Mouse (Mus musculus): Measurements from ENCODE around the gene Ptov1. TPM values are rescaled to one million over a fixed set of nuclear protein-coding genes. Genes with fewer than 3 reads are reported as not detected.
"Not testable (repeated sequence)": the region's sequence is repeated elsewhere in the genome, so short reads cannot be mapped to it uniquely, and the experiment has no call there.

The Ptov1 gene
- polyA plus RNA-seq, 1 experiment from 2014 or later: 291 TPM

DNA sequence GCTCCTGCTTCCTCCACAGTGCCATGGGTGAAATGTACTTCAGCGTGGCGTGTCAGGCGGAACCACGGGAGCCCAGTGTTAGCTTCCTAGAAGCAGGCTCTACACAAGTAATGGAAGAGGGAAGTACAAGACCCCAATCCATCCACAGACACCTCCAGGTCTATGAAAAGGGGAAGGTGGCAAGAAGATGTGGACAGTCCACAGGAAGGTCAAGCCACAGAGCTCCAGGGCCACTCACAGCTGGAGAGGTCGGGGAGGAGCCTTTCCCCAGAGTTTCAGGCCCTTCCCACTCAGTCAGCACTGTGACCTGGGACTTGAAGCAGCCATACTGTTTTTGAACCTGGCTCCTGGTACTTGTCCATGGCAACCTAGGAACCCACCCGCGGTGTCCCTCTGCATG, 17.4 kb upstream of the Ptov1 start:
- no peak for ATAC-seq (ENCODE audit: insufficient read depth, low FRiP score, low read depth)
- 85% methylated on average over 7 of the region's 7 CpGs for WGBS
- peaks cover 40% of the 10 kb centered on the region for H3K36me3 ChIP-seq

GRCm38 (mm10) chr7:44884637-44885036, 15.0 kb upstream of the Ptov1 start:
- H3K4me3 ChIP-seq (replicated peaks): no peak overlapping the region
- H3K27me3 ChIP-seq (replicated peaks): no peaks in the 10 kb centered on the region
- 95% methylated on average over 5 of the region's 5 CpGs for WGBS
- no peak overlapping the region for H3K27ac ChIP-seq
- no peak overlapping the region for H3K4me2 ChIP-seq
- H3K36me3 ChIP-seq: peaks cover 63% of the 10 kb centered on the region
- H3K9me3 ChIP-seq: no peaks in the 10 kb centered on the region
- H3K9ac ChIP-seq: no peak overlapping the region
- H3K4me1 ChIP-seq: no peaks in the 10 kb centered on the region
- no peak for ATAC-seq (ENCODE audit: insufficient read depth, low FRiP score, low read depth)

More for the DNA sequence above, 17.4 kb upstream of the Ptov1 start:
- Histone ChIP-seq H3K4me3 (replicated peaks) (no peak overlapping the region), H3K27me3 (replicated peaks) (no peaks in the 10 kb centered on the region), H3K27ac (no peak overlapping the region), H3K9ac (no peak overlapping the region), H3K4me2 (no peak overlapping the region), H3K9me3 (no peaks in the 10 kb centered on the region), H3K4me1 (peaks cover 14% of the 10 kb centered on the region)

DNA sequence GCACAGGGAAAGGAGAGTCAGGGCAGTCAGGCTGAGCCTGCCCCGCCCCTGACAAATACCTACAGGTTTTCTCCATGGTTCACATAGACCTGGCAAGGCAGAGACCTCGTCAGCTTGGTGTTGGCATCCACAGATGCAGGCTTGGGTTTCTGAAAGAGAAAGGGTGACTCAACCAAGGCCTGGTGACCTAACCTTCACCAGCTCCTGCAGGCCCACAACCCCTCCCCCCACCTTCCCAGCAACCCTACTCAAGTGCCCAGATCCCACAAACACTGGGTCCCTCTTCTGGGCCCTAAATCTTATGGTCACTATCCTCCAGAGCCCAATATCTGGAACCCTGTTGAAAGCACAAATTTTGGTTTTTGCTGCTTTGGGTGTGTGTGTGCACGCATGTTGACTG, 13.4 kb upstream of the Ptov1 start:
- Histone ChIP-seq H3K36me3 (peaks cover 66% of the 10 kb centered on the region), H3K9me3 (no peaks in the 10 kb centered on the region), H3K4me3 (replicated peaks) (no peak overlapping the region), H3K4me1 (no peaks in the 10 kb centered on the region), H3K27me3 (replicated peaks) (no peaks in the 10 kb centered on the region), H3K27ac (no peak overlapping the region), H3K4me2 (no peak overlapping the region), H3K9ac (no peak overlapping the region)
- ATAC-seq (ENCODE audit: insufficient read depth, low FRiP score, low read depth): no peak
- 96% methylated on average over 3 of the region's 3 CpGs for WGBS

- 87% methylated on average over 14 of the region's 14 CpGs for WGBS
- H3K36me3 ChIP-seq: peaks cover 48% of the 10 kb centered on the region
- no peak for ATAC-seq (ENCODE audit: insufficient read depth, low FRiP score, low read depth)
- 0 out of 2 replicates have a peak, but pooled peaks cover 6% of the 10 kb centered on the region for H3K4me1 ChIP-seq
- no peak overlapping the region for H3K27ac ChIP-seq
- no peak overlapping the region for H3K4me3 ChIP-seq (replicated peaks)
- no peak overlapping the region for H3K9ac ChIP-seq
- no peak overlapping the region for H3K4me2 ChIP-seq
- H3K27me3 ChIP-seq (replicated peaks): no peaks in the 10 kb centered on the region
- no peaks in the 10 kb centered on the region for H3K9me3 ChIP-seq
Observed at GRCm38 (mm10) chr7:44877833-44878232, 8.2 kb upstream of the Ptov1 start.

DNA sequence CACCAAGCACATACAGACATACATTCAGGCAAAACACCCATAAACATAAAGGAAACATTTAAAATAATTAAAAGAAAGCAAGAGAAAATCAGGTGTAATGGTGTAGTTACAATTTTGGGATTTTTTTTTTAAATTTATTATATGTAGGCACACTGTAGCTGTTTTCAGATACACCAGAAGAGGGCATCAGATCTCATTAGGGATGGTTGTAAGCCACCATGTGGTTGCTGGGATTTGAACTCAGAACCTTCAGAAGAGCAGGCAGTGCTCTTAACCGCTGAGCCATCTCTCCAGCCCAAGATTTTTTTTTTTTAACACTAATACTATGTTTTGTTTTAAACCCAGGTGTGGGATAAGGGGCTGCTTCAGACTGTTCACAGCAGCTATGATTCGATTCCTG, 2.2 kb upstream of the Ptov1 start:
- H3K9ac ChIP-seq; H3K4me2 ChIP-seq; H3K4me3 ChIP-seq (replicated peaks); ATAC-seq (ENCODE audit: insufficient read depth, low FRiP score, low read depth); H3K9me3 ChIP-seq; H3K36me3 ChIP-seq; H3K27me3 ChIP-seq (replicated peaks); H3K27ac ChIP-seq: not testable (repeated sequence)
- WGBS: 92% methylated on average over 2 of the region's 2 CpGs
- H3K4me1 ChIP-seq: peaks cover 28% of the 10 kb centered on the region

- 85% methylated on average over 1 of the region's 1 CpGs for WGBS
- ATAC-seq (ENCODE audit: insufficient read depth, low FRiP score, low read depth): no peak
- Histone ChIP-seq H3K4me2 (no peak overlapping the region), H3K27ac (no peak overlapping the region), H3K9me3 (no peaks in the 10 kb centered on the region), H3K4me1 (peaks cover 34% of the 10 kb centered on the region), H3K9ac (no peak overlapping the region), H3K4me3 (replicated peaks) (no peak overlapping the region), H3K36me3 (no peaks in the 10 kb centered on the region), H3K27me3 (replicated peaks) (no peaks in the 10 kb centered on the region)
Observed at GRCm38 (mm10) chr7:44871181-44871580, 1.6 kb upstream of the Ptov1 start.

- H3K4me3 ChIP-seq (replicated peaks): peak overlapping the region; percentile 97
- H3K27me3 ChIP-seq (replicated peaks): no peaks in the 10 kb centered on the region
- H3K9ac ChIP-seq: no peak overlapping the region
- H3K4me2 ChIP-seq: peak overlapping the region; percentile 81
- ATAC-seq (ENCODE audit: insufficient read depth, low FRiP score, low read depth): no peak
- 77% methylated on average over 6 of the region's 6 CpGs for WGBS
- no peaks in the 10 kb centered on the region for H3K36me3 ChIP-seq
- peak overlapping the region; percentile 100 for H3K27ac ChIP-seq
- peaks cover 40% of the 10 kb centered on the region for H3K4me1 ChIP-seq
- no peaks in the 10 kb centered on the region for H3K9me3 ChIP-seq
Observed at GRCm38 (mm10) chr7:44870614-44871013, 1.0 kb upstream of the Ptov1 start.

DNA sequence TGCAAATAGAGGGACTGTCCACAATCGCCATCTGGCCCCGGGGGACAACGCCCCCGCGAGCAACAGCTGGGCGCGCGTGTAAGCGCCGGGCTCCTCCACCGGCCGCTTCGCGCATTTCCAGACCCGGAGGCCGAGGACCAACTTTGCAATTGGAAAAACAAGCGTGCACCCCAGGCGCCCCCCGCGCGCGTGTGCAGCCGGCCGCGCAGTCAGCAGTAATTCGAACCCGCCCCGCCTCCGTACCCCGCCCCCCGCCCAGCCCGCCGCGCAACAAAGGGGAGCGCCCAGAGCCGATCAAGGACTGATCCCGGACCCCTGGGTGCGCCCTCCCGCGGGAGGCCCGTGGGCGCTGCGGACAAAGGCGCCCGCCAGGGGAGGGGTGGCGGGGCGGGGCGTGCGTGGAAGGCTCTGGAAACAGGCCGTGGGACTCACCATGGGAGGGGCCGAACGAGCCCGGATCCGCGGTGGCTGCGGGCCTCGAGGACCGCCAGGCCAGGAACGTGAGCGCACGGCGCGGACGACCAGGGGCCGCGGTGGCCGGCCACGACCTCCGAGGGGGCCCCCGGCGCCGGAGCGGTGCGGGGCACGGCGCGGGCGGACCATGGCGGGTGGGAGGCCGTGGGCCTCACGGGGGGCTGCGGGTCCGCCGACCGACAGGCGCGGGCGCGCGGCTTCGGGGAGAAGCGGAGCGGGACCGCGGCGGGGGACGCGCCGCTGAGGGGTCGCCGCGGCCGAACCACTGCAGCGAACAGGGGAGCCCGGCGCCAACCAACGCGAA, 480 bp downstream of the Ptov1 start:
- H3K4me2 ChIP-seq: peak overlapping the region; percentile 81
- peak overlapping the region; percentile 100 for H3K9ac ChIP-seq
- peak overlapping the region; percentile 97 for H3K4me3 ChIP-seq (replicated peaks)
- ATAC-seq (ENCODE audit: insufficient read depth, low FRiP score, low read depth): peak; percentile 55
- H3K9me3 ChIP-seq: no peaks in the 10 kb centered on the region
- peak overlapping the region; percentile 100 for H3K27ac ChIP-seq
- H3K4me1 ChIP-seq: peaks cover 47% of the 10 kb centered on the region
- WGBS: under 1% methylated on average over 103 of the region's 108 CpGs
- H3K36me3 ChIP-seq: peaks cover 10% of the 10 kb centered on the region
- H3K27me3 ChIP-seq (replicated peaks): no peaks in the 10 kb centered on the region

DNA sequence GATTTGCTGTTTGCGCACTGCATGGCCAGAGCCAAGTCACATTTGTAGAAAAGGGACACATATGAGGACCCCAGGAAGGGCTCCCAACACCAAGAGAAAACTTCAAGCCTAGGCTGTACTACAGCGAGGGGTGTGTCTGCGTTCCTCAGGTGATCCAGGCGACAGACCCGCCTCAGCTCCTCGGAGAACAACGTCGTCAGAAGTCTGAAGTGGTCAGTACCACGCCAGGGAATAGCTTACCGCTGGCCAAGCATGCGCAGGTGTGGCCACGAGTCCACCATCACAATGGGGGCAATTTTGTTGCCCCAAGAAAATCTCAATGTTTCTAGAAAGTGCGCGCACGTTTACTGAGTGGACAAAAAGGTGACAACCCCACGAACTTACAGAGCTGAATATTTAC, 1.1 kb downstream of the Ptov1 start:
- no peaks in the 10 kb centered on the region for H3K9me3 ChIP-seq
- no peaks in the 10 kb centered on the region for H3K27me3 ChIP-seq (replicated peaks)
- H3K4me3 ChIP-seq (replicated peaks): peak overlapping the region; percentile 97
- peaks cover 51% of the 10 kb centered on the region for H3K4me1 ChIP-seq
- H3K4me2 ChIP-seq: peak overlapping the region; percentile 81
- peak overlapping the region; percentile 100 for H3K27ac ChIP-seq
- WGBS: 5% methylated on average over 16 of the region's 16 CpGs
- H3K36me3 ChIP-seq: peaks cover 16% of the 10 kb centered on the region
- no peak for ATAC-seq (ENCODE audit: insufficient read depth, low FRiP score, low read depth)
- peak overlapping the region; percentile 100; the same call in 1 of the 2 replicates for H3K9ac ChIP-seq

GRCm38 (mm10) chr7:44867802-44868201, 1.8 kb downstream of the Ptov1 start:
- Histone ChIP-seq H3K27me3 (replicated peaks) (no peaks in the 10 kb centered on the region), H3K9me3 (no peaks in the 10 kb centered on the region), H3K36me3 (peaks cover 23% of the 10 kb centered on the region), H3K27ac (peak overlapping the region; percentile 100; the same call in 1 of the 2 replicates), H3K9ac (peak overlapping the region; percentile 20; the same call in 1 of the 2 replicates), H3K4me1 (peaks cover 47% of the 10 kb centered on the region), H3K4me2 (peak overlapping the region; percentile 81), H3K4me3 (replicated peaks) (peak overlapping the region; percentile 97)
- no peak for ATAC-seq (ENCODE audit: insufficient read depth, low FRiP score, low read depth)
- WGBS: 33% methylated on average over 9 of the region's 9 CpGs

DNA sequence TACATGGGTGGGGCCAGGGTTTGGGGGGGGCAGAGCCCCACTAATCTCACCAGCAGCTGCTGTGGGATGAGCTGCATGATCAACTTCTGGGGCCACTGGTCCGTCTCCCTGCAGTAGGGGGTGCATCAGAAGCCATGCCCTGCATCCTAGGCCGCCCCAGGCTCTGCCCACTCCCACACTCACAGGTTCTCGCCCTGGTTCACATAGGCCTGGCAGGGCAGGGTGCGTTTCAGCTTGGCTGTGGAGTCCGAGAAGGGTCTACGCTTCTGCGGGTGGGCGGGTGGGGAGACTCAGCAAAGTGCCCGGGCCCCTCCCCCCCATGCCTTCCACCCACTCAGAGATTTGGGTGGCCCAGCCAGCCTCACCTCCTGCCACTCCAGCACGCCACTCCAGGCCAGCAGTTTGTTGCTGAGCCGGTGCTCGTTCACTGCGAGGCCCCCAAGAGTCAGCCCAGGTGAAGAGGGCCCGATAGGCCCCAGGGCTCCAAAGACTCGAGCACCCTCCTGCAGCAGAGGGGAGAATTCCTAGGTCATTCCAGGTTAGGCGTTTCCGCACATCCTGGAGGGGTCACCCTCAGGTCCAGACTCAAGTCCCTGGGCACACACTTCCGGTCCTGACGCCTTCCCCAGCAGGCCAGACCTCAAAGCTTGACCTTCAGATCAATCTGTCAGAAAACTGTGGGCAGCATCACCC, 2.4 kb downstream of the Ptov1 start:
- Histone ChIP-seq H3K27ac (peak overlapping the region; percentile 80), H3K4me2 (peak overlapping the region; percentile 81), H3K36me3 (peaks cover 29% of the 10 kb centered on the region), H3K27me3 (replicated peaks) (no peaks in the 10 kb centered on the region), H3K9me3 (no peaks in the 10 kb centered on the region), H3K4me3 (replicated peaks) (peak overlapping the region; percentile 97), H3K4me1 (peaks cover 47% of the 10 kb centered on the region), H3K9ac (no peak overlapping the region; the same call in 1 of the 2 replicates)
- WGBS: 52% methylated on average over 19 of the region's 19 CpGs
- ATAC-seq (ENCODE audit: insufficient read depth, low FRiP score, low read depth): no peak

Data from stomach, embryonic 15.5 days (tissue).